13 mouse cellular contexts compared by ENCODE assay signal in genomic region chr6:92478612-92479011, GRCm38 (mm10).
DNase-seq lines count a peak whose midpoint lies in the region; ATAC-seq and TF ChIP-seq lines count a peak whose summit lies in the region.
"Had no signal": no experiment of that assay in that cellular context is flagged by ENCODE, and none has a peak within 500 bp of the region (broad histone marks: within the 10 kb centered on the region; RNA-seq: fewer than 3 reads in every experiment).

No protein-coding gene starts in this region.

- WGBS in forebrain, embryonic 13.5 days, result 84% methylated on average over 1 of the region's 1 CpGs
- 96% methylated on average over 1 of the region's 1 CpGs for WGBS in forebrain, embryonic 11.5 days
- WGBS in hindbrain, embryonic 11.5 days, result 90% methylated on average over 1 of the region's 1 CpGs
- 100% methylated on average over 1 of the region's 1 CpGs for whole genome bisulfite sequencing in neural tube, embryonic 13.5 days

- H3K4me2 ChIP-seq in forebrain, embryonic 13.5 days, result peak overlapping the region; percentile 60
- no peak overlapping the region for H3K4me2 ChIP-seq in forebrain, embryonic 11.5 days (ENCODE audit: low read depth, low read length, severe bottlenecking)
- H3K4me2 ChIP-seq in hindbrain, embryonic 11.5 days (replicated peaks; ENCODE audit: low read depth, low read length), result peak overlapping the region; percentile 22
- peak overlapping the region; percentile 68 for H3K4me2 ChIP-seq in neural tube, embryonic 13.5 days
- H3K4me2 ChIP-seq: liver, embryonic 12.5 days had no signal

- no peak overlapping the region for H3K4me3 ChIP-seq in forebrain, embryonic 13.5 days
- no peak overlapping the region for H3K4me3 ChIP-seq in forebrain, embryonic 11.5 days (ENCODE audit: low read depth, low read length)
- peak overlapping the region; percentile 69 for H3K4me3 ChIP-seq in layer of hippocampus, adult 2 months
- H3K4me3 ChIP-seq in hindbrain, embryonic 11.5 days (ENCODE audit: low read depth, low read length), result 0 out of 2 replicates have a peak overlapping the region, but pooled peaks have one; percentile 6
- H3K4me3 ChIP-seq in neural tube, embryonic 13.5 days, result peak overlapping the region; percentile 52
- H3K4me3 ChIP-seq: liver, embryonic 12.5 days had no signal

- no peak overlapping the region for H3K27ac ChIP-seq in forebrain, embryonic 13.5 days
- H3K27ac ChIP-seq in forebrain, embryonic 11.5 days (ENCODE audit: low read depth, low read length), result no peak overlapping the region
- peak overlapping the region; percentile 92 for H3K27ac ChIP-seq in layer of hippocampus, adult 2 months
- no peak overlapping the region for H3K27ac ChIP-seq in hindbrain, embryonic 11.5 days (ENCODE audit: low read depth, low read length)
- H3K27ac ChIP-seq in neural tube, embryonic 13.5 days (replicated peaks), result no peak overlapping the region
- H3K27ac ChIP-seq: liver, embryonic 12.5 days had no signal

- DNase-seq in forebrain, embryonic 11.5 days (ENCODE audit: low spot score), result no peak
- DNase-seq in layer of hippocampus, adult 2 months (ENCODE audit: low spot score in 2 of 2), result no peak
- DNase-seq in layer of hippocampus, adult 18-20 months (ENCODE audit: low spot score in 2 of 2), result no peak
- no peak for DNase-seq in hindbrain, embryonic 11.5 days (ENCODE audit: low spot score)
- DNase-seq in adrenal gland, postnatal 10 days, result no peak
- DNase-seq in left cerebral cortex, adult 8-10 months (ENCODE audit: low spot score in 2 of 2), result no peak
- DNase-seq: adrenal gland, adult 2 months; cerebellum, adult 11 months; gastrocnemius, postnatal 14 days; kidney, adult 9 months had no signal

- H3K27me3 ChIP-seq in forebrain, embryonic 13.5 days, result no peaks in the 10 kb centered on the region
- no peaks in the 10 kb centered on the region for H3K27me3 ChIP-seq in forebrain, embryonic 11.5 days (ENCODE audit: control insufficient read depth, insufficient read depth, low read length)
- H3K27me3 ChIP-seq in hindbrain, embryonic 11.5 days (ENCODE audit: control insufficient read depth, insufficient read depth, low read length), result no peaks in the 10 kb centered on the region
- no peaks in the 10 kb centered on the region for H3K27me3 ChIP-seq in neural tube, embryonic 13.5 days

- no peak overlapping the region; the same call in 1 of the 2 replicates for H3K9ac ChIP-seq in forebrain, embryonic 13.5 days
- H3K9ac ChIP-seq in forebrain, embryonic 11.5 days (ENCODE audit: low read length), result no peak overlapping the region
- no peak overlapping the region for H3K9ac ChIP-seq in hindbrain, embryonic 11.5 days (ENCODE audit: low read depth, low read length)
- peak overlapping the region; percentile 77 for H3K9ac ChIP-seq in neural tube, embryonic 13.5 days
- H3K9ac ChIP-seq: liver, embryonic 12.5 days had no signal

- no peak for TF ChIP-seq CTCF in layer of hippocampus, adult 2 months (conservative IDR thresholded peaks at IDR 0.05)

- H3K36me3 ChIP-seq in forebrain, embryonic 13.5 days (ENCODE audit: poor library complexity, severe bottlenecking), result no peaks in the 10 kb centered on the region
- H3K36me3 ChIP-seq in forebrain, embryonic 11.5 days (ENCODE audit: control insufficient read depth, insufficient read depth, low read length), result no peaks in the 10 kb centered on the region
- no peaks in the 10 kb centered on the region for H3K36me3 ChIP-seq in hindbrain, embryonic 11.5 days (ENCODE audit: control insufficient read depth, insufficient read depth, low read length)
- no peaks in the 10 kb centered on the region for H3K36me3 ChIP-seq in neural tube, embryonic 13.5 days
- H3K36me3 ChIP-seq: liver, embryonic 12.5 days had no signal

- peaks cover 30% of the 10 kb centered on the region for H3K4me1 ChIP-seq in forebrain, embryonic 13.5 days
- H3K4me1 ChIP-seq in forebrain, embryonic 11.5 days (replicated peaks; ENCODE audit: control insufficient read depth, insufficient read depth, low read length), result 0 out of 2 replicates have a peak, but pooled peaks cover 2% of the 10 kb centered on the region
- 0 out of 2 replicates have a peak, but pooled peaks cover 2% of the 10 kb centered on the region for H3K4me1 ChIP-seq in hindbrain, embryonic 11.5 days (replicated peaks; ENCODE audit: control insufficient read depth, insufficient read depth, low read length)
- H3K4me1 ChIP-seq in neural tube, embryonic 13.5 days (replicated peaks), result peaks cover 57% of the 10 kb centered on the region

- no peaks in the 10 kb centered on the region for H3K9me3 ChIP-seq in forebrain, embryonic 13.5 days (replicated peaks)
- H3K9me3 ChIP-seq in forebrain, embryonic 11.5 days (ENCODE audit: control insufficient read depth, low read length), result no peaks in the 10 kb centered on the region
- H3K9me3 ChIP-seq in hindbrain, embryonic 11.5 days (ENCODE audit: control insufficient read depth, low read length), result no peaks in the 10 kb centered on the region
- no peaks in the 10 kb centered on the region for H3K9me3 ChIP-seq in neural tube, embryonic 13.5 days
- H3K9me3 ChIP-seq: liver, embryonic 12.5 days had no signal

- no peak for ATAC-seq in forebrain, embryonic 13.5 days
- ATAC-seq in forebrain, embryonic 11.5 days (replicated peaks; ENCODE audit: low FRiP score), result no peak
- no peak for ATAC-seq in hindbrain, embryonic 11.5 days (ENCODE audit: low FRiP score)
- ATAC-seq in neural tube, embryonic 13.5 days (ENCODE audit: low read depth), result no peak
- ATAC-seq: liver, embryonic 12.5 days had no signal

Comparison
In these comparisons a context has a peak if more than half of its experiments do, and no peak if none do; other contexts are left out.
1. H3K4me3 ChIP-seq: peak in layer of hippocampus, adult 2 months (single experiment), hindbrain, embryonic 11.5 days (single experiment) and neural tube, embryonic 13.5 days (single experiment); none in forebrain, embryonic 13.5 days (single experiment) and forebrain, embryonic 11.5 days (single experiment).